Mouse (Mus musculus): ENCODE data around the gene Ephb1. TPM values are rescaled to one million over a fixed set of nuclear protein-coding genes. Genes with fewer than 3 reads are reported as not detected.

Ephb1 gene
- polyA plus RNA-seq, 1 experiment from 2014 or later, result 2.3 TPM

GRCm38 (mm10) chr9:102243296-102243695 lies 111.2 kb downstream of the Ephb1 start:
- H3K36me3 ChIP-seq, result no peaks in the 10 kb centered on the region
- 0 out of 2 replicates have a peak, but pooled peaks cover 3% of the 10 kb centered on the region for H3K4me1 ChIP-seq (replicated peaks)
- H3K9ac ChIP-seq (replicated peaks), result no peak overlapping the region
- 48% methylated on average over 7 of the region's 7 CpGs for WGBS
- no peak overlapping the region for H3K4me3 ChIP-seq (replicated peaks)
- H3K4me2 ChIP-seq, result no peak overlapping the region
- H3K9me3 ChIP-seq, result no peaks in the 10 kb centered on the region
- ATAC-seq (ENCODE audit: insufficient number of reproducible peaks, insufficient read depth, low FRiP score, low TSS enrichment, low read depth), result no peak
- no peak overlapping the region for H3K27ac ChIP-seq
- H3K27me3 ChIP-seq, result no peaks in the 10 kb centered on the region

GRCm38 (mm10) chr9:102241546-102241945 lies 112.9 kb downstream of the Ephb1 start:
- no peak for ATAC-seq (ENCODE audit: insufficient number of reproducible peaks, insufficient read depth, low FRiP score, low TSS enrichment, low read depth)
- no peaks in the 10 kb centered on the region for H3K36me3 ChIP-seq
- 16% methylated on average over 2 of the region's 2 CpGs for WGBS
- H3K27ac ChIP-seq, result no peak overlapping the region
- H3K27me3 ChIP-seq, result no peaks in the 10 kb centered on the region
- H3K4me3 ChIP-seq (replicated peaks), result no peak overlapping the region
- H3K4me2 ChIP-seq, result no peak overlapping the region
- 0 out of 2 replicates have a peak, but pooled peaks cover 3% of the 10 kb centered on the region for H3K4me1 ChIP-seq (replicated peaks)
- H3K9ac ChIP-seq (replicated peaks), result no peak overlapping the region
- H3K9me3 ChIP-seq, result no peaks in the 10 kb centered on the region

GRCm38 (mm10) chr9:102240215-102240614 lies 114.3 kb downstream of the Ephb1 start:
- H3K36me3 ChIP-seq, result no peaks in the 10 kb centered on the region
- no peaks in the 10 kb centered on the region for H3K27me3 ChIP-seq
- no peak for ATAC-seq (ENCODE audit: insufficient number of reproducible peaks, insufficient read depth, low FRiP score, low TSS enrichment, low read depth)
- H3K4me3 ChIP-seq (replicated peaks), result no peak overlapping the region
- no peaks in the 10 kb centered on the region for H3K9me3 ChIP-seq
- H3K4me2 ChIP-seq, result no peak overlapping the region
- no peak overlapping the region for H3K9ac ChIP-seq (replicated peaks)
- H3K4me1 ChIP-seq (replicated peaks), result 0 out of 2 replicates have a peak, but pooled peaks cover 3% of the 10 kb centered on the region
- no peak overlapping the region for H3K27ac ChIP-seq
- WGBS, result 38% methylated on average over 4 of the region's 4 CpGs

GRCm38 (mm10) chr9:102235444-102235951 lies 119.0 kb downstream of the Ephb1 start:
- Histone ChIP-seq H3K27me3 (no peaks in the 10 kb centered on the region), H3K9ac (replicated peaks) (no peak overlapping the region), H3K4me3 (replicated peaks) (no peak overlapping the region), H3K4me2 (no peak overlapping the region), H3K27ac (no peak overlapping the region), H3K36me3 (no peaks in the 10 kb centered on the region), H3K9me3 (no peaks in the 10 kb centered on the region), H3K4me1 (replicated peaks) (no peaks in the 10 kb centered on the region)
- WGBS, result 72% methylated on average over 4 of the region's 4 CpGs
- no peak for ATAC-seq (ENCODE audit: insufficient number of reproducible peaks, insufficient read depth, low FRiP score, low TSS enrichment, low read depth)

- WGBS, result 66% methylated on average over 6 of the region's 6 CpGs
- no peak overlapping the region for H3K4me2 ChIP-seq
- H3K27me3 ChIP-seq, result no peaks in the 10 kb centered on the region
- no peak overlapping the region for H3K9ac ChIP-seq (replicated peaks)
- H3K4me1 ChIP-seq (replicated peaks), result no peaks in the 10 kb centered on the region
- no peaks in the 10 kb centered on the region for H3K36me3 ChIP-seq
- H3K9me3 ChIP-seq, result no peaks in the 10 kb centered on the region
- H3K27ac ChIP-seq, result no peak overlapping the region
- ATAC-seq (ENCODE audit: insufficient number of reproducible peaks, insufficient read depth, low FRiP score, low TSS enrichment, low read depth), result no peak
- no peak overlapping the region for H3K4me3 ChIP-seq (replicated peaks)
These were observed 123.2 kb downstream of the Ephb1 start for GRCm38 (mm10) chr9:102231248-102231647.

GRCm38 (mm10) chr9:102216746-102217566 lies 137.5 kb downstream of the Ephb1 start:
- Histone ChIP-seq H3K9ac (replicated peaks) (no peak overlapping the region), H3K9me3 (no peaks in the 10 kb centered on the region), H3K4me3 (replicated peaks) (no peak overlapping the region), H3K27ac (no peak overlapping the region), H3K4me2 (no peak overlapping the region), H3K36me3 (no peaks in the 10 kb centered on the region), H3K27me3 (no peaks in the 10 kb centered on the region), H3K4me1 (replicated peaks) (peaks cover 2% of the 10 kb centered on the region)
- ATAC-seq (ENCODE audit: insufficient number of reproducible peaks, insufficient read depth, low FRiP score, low TSS enrichment, low read depth), result no peak
- 53% methylated on average over 7 of the region's 7 CpGs for WGBS

GRCm38 (mm10) chr9:102212036-102212383 lies 142.5 kb downstream of the Ephb1 start:
- Histone ChIP-seq H3K27me3 (no peaks in the 10 kb centered on the region), H3K9me3 (no peaks in the 10 kb centered on the region)

GRCm38 (mm10) chr9:102211296-102212035 lies 143.0 kb downstream of the Ephb1 start:
- peak; percentile 56; the same call in 1 of the 2 replicates for ATAC-seq (ENCODE audit: insufficient number of reproducible peaks, insufficient read depth, low FRiP score, low TSS enrichment, low read depth)
- no peaks in the 10 kb centered on the region for H3K27me3 ChIP-seq
- no peak overlapping the region for H3K4me3 ChIP-seq (replicated peaks)
- H3K9me3 ChIP-seq, result no peaks in the 10 kb centered on the region
- H3K27ac ChIP-seq, result no peak overlapping the region
- H3K4me1 ChIP-seq (replicated peaks), result peaks cover 11% of the 10 kb centered on the region
- H3K36me3 ChIP-seq, result no peaks in the 10 kb centered on the region
- 28% methylated on average over 10 of the region's 10 CpGs for WGBS
- H3K9ac ChIP-seq (replicated peaks), result no peak overlapping the region
- no peak overlapping the region for H3K4me2 ChIP-seq

More at GRCm38 (mm10) chr9:102212036-102212383, 142.5 kb downstream of the Ephb1 start:
- WGBS, result 42% methylated on average over 1 of the region's 1 CpGs
- H3K4me2 ChIP-seq, result no peak overlapping the region
- H3K4me1 ChIP-seq (replicated peaks), result peaks cover 11% of the 10 kb centered on the region
- no peak overlapping the region for H3K4me3 ChIP-seq (replicated peaks)
- no peak overlapping the region for H3K9ac ChIP-seq (replicated peaks)
- H3K36me3 ChIP-seq, result no peaks in the 10 kb centered on the region
- 0 out of 2 replicates have a peak, but pooled peaks have one; percentile 37 for ATAC-seq (ENCODE audit: insufficient number of reproducible peaks, insufficient read depth, low FRiP score, low TSS enrichment, low read depth)
- H3K27ac ChIP-seq, result no peak overlapping the region

- ATAC-seq (ENCODE audit: insufficient number of reproducible peaks, insufficient read depth, low FRiP score, low TSS enrichment, low read depth), result no peak
- 53% methylated on average over 3 of the region's 3 CpGs for WGBS
- Histone ChIP-seq H3K4me1 (replicated peaks) (no peaks in the 10 kb centered on the region), H3K4me2 (no peak overlapping the region), H3K9ac (replicated peaks) (no peak overlapping the region), H3K27ac (no peak overlapping the region), H3K9me3 (no peaks in the 10 kb centered on the region), H3K27me3 (no peaks in the 10 kb centered on the region), H3K4me3 (replicated peaks) (no peak overlapping the region), H3K36me3 (no peaks in the 10 kb centered on the region)
These were observed 149.0 kb downstream of the Ephb1 start for GRCm38 (mm10) chr9:102205518-102205917.

- H3K27me3 ChIP-seq, result no peaks in the 10 kb centered on the region
- H3K27ac ChIP-seq, result no peak overlapping the region
- no peak overlapping the region for H3K9ac ChIP-seq (replicated peaks)
- ATAC-seq (ENCODE audit: insufficient number of reproducible peaks, insufficient read depth, low FRiP score, low TSS enrichment, low read depth), result no peak
- no peaks in the 10 kb centered on the region for H3K4me1 ChIP-seq (replicated peaks)
- H3K36me3 ChIP-seq, result no peaks in the 10 kb centered on the region
- 84% methylated on average over 5 of the region's 5 CpGs for WGBS
- no peaks in the 10 kb centered on the region for H3K9me3 ChIP-seq
- no peak overlapping the region for H3K4me3 ChIP-seq (replicated peaks)
- no peak overlapping the region for H3K4me2 ChIP-seq
These were observed 152.6 kb downstream of the Ephb1 start for GRCm38 (mm10) chr9:102201867-102202266.

GRCm38 (mm10) chr9:102196856-102197255 lies 157.6 kb downstream of the Ephb1 start:
- Histone ChIP-seq H3K4me3 (replicated peaks) (no peak overlapping the region), H3K9ac (replicated peaks) (no peak overlapping the region), H3K9me3 (no peaks in the 10 kb centered on the region), H3K36me3 (no peaks in the 10 kb centered on the region), H3K27me3 (no peaks in the 10 kb centered on the region), H3K4me1 (replicated peaks) (peaks cover 13% of the 10 kb centered on the region), H3K27ac (no peak overlapping the region), H3K4me2 (no peak overlapping the region)
- ATAC-seq (ENCODE audit: insufficient number of reproducible peaks, insufficient read depth, low FRiP score, low TSS enrichment, low read depth), result no peak
- WGBS, result 86% methylated on average over 6 of the region's 6 CpGs

All from limb, embryonic 12.5 days (tissue).